Mouse (Mus musculus) CD4-positive naive resting alpha-beta T cell, adult 57 days (primary cell): ENCODE data around the gene Sqstm1. TPM values are rescaled to one million over a fixed set of nuclear protein-coding genes. Genes with fewer than 3 reads are reported as not detected.

Experiments used
- total RNA-seq: library from RNA; stranded (reverse); gene quantifications from one replicate; pipeline ENCODE4 v1.2.4, GENCODE M21; 2023

Gene Sqstm1
- 452 TPM for total RNA-seq

GRCm38 (mm10) chr11:50210505-50211151 lies at the start of gene Sqstm1, which contains the start of gene Mgat4b:
Gene Sqstm1, minus strand, starts transcription at chr11:50210827.
Gene Mgat4b, plus strand, starts transcription at chr11:50210890.

DNA sequence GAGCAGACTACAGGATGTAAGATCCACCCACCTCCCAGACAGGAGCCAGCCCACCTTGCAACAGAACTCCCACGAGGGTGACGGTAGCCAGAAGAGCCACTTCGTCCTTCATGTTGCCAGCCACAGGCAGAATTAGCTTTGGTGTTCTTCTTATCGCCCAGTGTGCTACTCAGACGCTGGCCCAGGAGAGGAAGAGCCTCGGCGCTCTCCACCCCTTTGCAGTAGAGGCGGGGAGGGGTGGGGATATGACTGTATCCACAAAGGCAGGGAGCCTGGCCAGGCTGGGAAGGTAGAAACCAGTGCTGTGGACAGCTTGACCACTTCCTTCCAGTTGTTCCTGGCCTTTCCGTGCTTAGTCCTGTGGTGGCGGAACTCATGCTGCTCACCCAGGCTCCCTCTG lies 27.7 kb upstream of the Sqstm1 start, which contains the start of gene Ltc4s:
Ltc4s (minus strand) TSS at position 293 of the 400 bp plus-strand sequence.

GRCm38 (mm10) chr11:50174111-50174729 lies 36.4 kb downstream of the Sqstm1 start, which contains the start of gene Mrnip:
Gene Mrnip, plus strand, starts transcription at chr11:50174444.

Other genes with a start within 250 kb of the Sqstm1 start
- 19.4 TPM for gene Rnf130, start 185.5 kb downstream of the Sqstm1 start, total RNA-seq
- gene Tbc1d9b, start 79.4 kb downstream of the Sqstm1 start, total RNA-seq: 68.4 TPM
- 3.6 TPM for gene Mrnip, start 36.4 kb downstream of the Sqstm1 start, total RNA-seq
- 5.0 TPM for gene Mgat4b, start 63 bp upstream of the Sqstm1 start, total RNA-seq
- not detected for gene Ltc4s, start 27.8 kb upstream of the Sqstm1 start, total RNA-seq
- gene Maml1, start 81.5 kb upstream of the Sqstm1 start, total RNA-seq: 44.9 TPM
- 163 TPM for gene Canx, start 114.8 kb upstream of the Sqstm1 start, total RNA-seq
- gene Cby3, start 143.6 kb upstream of the Sqstm1 start, total RNA-seq: not detected
- 1,093 TPM for gene Hnrnph1, start 166.2 kb upstream of the Sqstm1 start, total RNA-seq
- 20.9 TPM for gene Rufy1, start 220.3 kb upstream of the Sqstm1 start, total RNA-seq